Mouse (Mus musculus): ENCODE measurements at regions not wholly inside any gene's neighbourhood (a gene's known extent, or its start where the extent isn't known, plus 50 kb on each side); places are given as distances from the start of the nearest gene placed in this dataset.
"Not testable (repeated sequence)": the region's sequence is repeated elsewhere in the genome, so short reads cannot be mapped to it uniquely, and the experiment has no call there.

- Histone ChIP-seq H3K27ac (no peak overlapping the region), H3K4me3 (no peak overlapping the region)
- no peak for TF ChIP-seq CTCF (IDR thresholded peaks at IDR 0.05)
- intact Hi-C loops (cut with DNase I): no loop called here
- DNase-seq (ENCODE audit: extremely low spot score in 1 of 2, low spot score in 2 of 2): no peak
Measured at GRCm38 (mm10) chr1:47646681-47647080, 754.0 kb upstream of the Slc39a10 start.

GRCm38 (mm10) chr1:47606597-47606996 is 713.9 kb upstream of the Slc39a10 start:
- H3K4me3 ChIP-seq: no peak overlapping the region
- intact Hi-C loops (cut with DNase I): no loop called here
- no peak overlapping the region for H3K27ac ChIP-seq
- no peak for DNase-seq (ENCODE audit: extremely low spot score in 1 of 2, low spot score in 2 of 2)
- TF ChIP-seq CTCF (IDR thresholded peaks at IDR 0.05): no peak

GRCm38 (mm10) chr1:47603989-47604360 is 711.3 kb upstream of the Slc39a10 start:
- Histone ChIP-seq H3K27ac (no peak overlapping the region), H3K4me3 (no peak overlapping the region)
- no peak for DNase-seq (ENCODE audit: extremely low spot score in 1 of 2, low spot score in 2 of 2)
- intact Hi-C loops (cut with DNase I): no loop called here
- no peak for TF ChIP-seq CTCF (IDR thresholded peaks at IDR 0.05)

- Histone ChIP-seq H3K4me3 (no peak overlapping the region), H3K27ac (no peak overlapping the region)
- intact Hi-C loops (cut with DNase I): no loop called here
- DNase-seq (ENCODE audit: extremely low spot score in 1 of 2, low spot score in 2 of 2): no peak
- no peak for TF ChIP-seq CTCF (IDR thresholded peaks at IDR 0.05)
Measured at GRCm38 (mm10) chr1:47603294-47603988, 710.8 kb upstream of the Slc39a10 start.

GRCm38 (mm10) chr1:47593641-47594040 is 701.0 kb upstream of the Slc39a10 start:
- intact Hi-C loops (cut with DNase I); DNase-seq (ENCODE audit: extremely low spot score in 1 of 2, low spot score in 2 of 2); H3K27ac ChIP-seq; H3K4me3 ChIP-seq: not testable (repeated sequence)

- Histone ChIP-seq H3K4me3 (no peak overlapping the region), H3K27ac (no peak overlapping the region)
- intact Hi-C loops (cut with DNase I): no loop called here
- TF ChIP-seq CTCF (IDR thresholded peaks at IDR 0.05): no peak
- no peak for DNase-seq (ENCODE audit: extremely low spot score in 1 of 2, low spot score in 2 of 2)
Measured at GRCm38 (mm10) chr1:47545606-47546005, 653.0 kb upstream of the Slc39a10 start.

- intact Hi-C loops (cut with DNase I): no loop called here
- DNase-seq (ENCODE audit: extremely low spot score in 1 of 2, low spot score in 2 of 2): no peak
- Histone ChIP-seq H3K4me3 (no peak overlapping the region), H3K27ac (no peak overlapping the region)
- TF ChIP-seq CTCF (IDR thresholded peaks at IDR 0.05): no peak
Measured at GRCm38 (mm10) chr1:47511426-47511825, 618.8 kb upstream of the Slc39a10 start.

- intact Hi-C loops (cut with DNase I): no loop called here
- Histone ChIP-seq H3K4me3 (no peak overlapping the region), H3K27ac (no peak overlapping the region)
- no peak for DNase-seq (ENCODE audit: extremely low spot score in 1 of 2, low spot score in 2 of 2)
- TF ChIP-seq CTCF (IDR thresholded peaks at IDR 0.05): no peak
Measured at GRCm38 (mm10) chr1:47507801-47508200, 615.1 kb upstream of the Slc39a10 start.

- H3K4me3 ChIP-seq: no peak overlapping the region
- DNase-seq (ENCODE audit: extremely low spot score in 1 of 2, low spot score in 2 of 2): no peak
- intact Hi-C loops (cut with DNase I): loop anchor here (5.0 to 10.0 kb wide), 2 partner anchors 206 to 524 kb away; no protein-coding TSS in a partner anchor
- no peak for TF ChIP-seq CTCF (IDR thresholded peaks at IDR 0.05)
- no peak overlapping the region for H3K27ac ChIP-seq
Measured at GRCm38 (mm10) chr1:47488581-47489204, 596.0 kb upstream of the Slc39a10 start.

GRCm38 (mm10) chr1:47486087-47486486 is 593.4 kb upstream of the Slc39a10 start:
- no peak for DNase-seq (ENCODE audit: extremely low spot score in 1 of 2, low spot score in 2 of 2)
- intact Hi-C loops (cut with DNase I): loop anchor here (5.0 to 10.0 kb wide), 2 partner anchors 204 to 521 kb away; no protein-coding TSS in a partner anchor

GRCm38 (mm10) chr1:47479059-47479458 is 586.4 kb upstream of the Slc39a10 start:
- Histone ChIP-seq H3K4me3 (no peak overlapping the region), H3K27ac (no peak overlapping the region)
- no peak for DNase-seq (ENCODE audit: extremely low spot score in 1 of 2, low spot score in 2 of 2)
- intact Hi-C loops (cut with DNase I): no loop called here
- TF ChIP-seq CTCF (IDR thresholded peaks at IDR 0.05): no peak

More at GRCm38 (mm10) chr1:47486087-47486486, 593.4 kb upstream of the Slc39a10 start:
- H3K4me3 ChIP-seq: no peak overlapping the region
- no peak for TF ChIP-seq CTCF (IDR thresholded peaks at IDR 0.05)
- no peak overlapping the region for H3K27ac ChIP-seq

GRCm38 (mm10) chr1:47466573-47467253 is 574.1 kb upstream of the Slc39a10 start:
- no peak for TF ChIP-seq CTCF (IDR thresholded peaks at IDR 0.05)
- no peak overlapping the region for H3K27ac ChIP-seq
- intact Hi-C loops (cut with DNase I): no loop called here
- no peak overlapping the region for H3K4me3 ChIP-seq
- no peak for DNase-seq (ENCODE audit: extremely low spot score in 1 of 2, low spot score in 2 of 2)
